Mouse (Mus musculus) CH12.LX (cell line): ENCODE data around the gene Atp6v1g2. TPM values are rescaled to one million over a fixed set of nuclear protein-coding genes. Genes with fewer than 3 reads are reported as not detected.

Experiments used
- DNase-seq: peaks from one replicate; pipeline ENCODE4 v3.0.0-alpha.2; 2013; ENCODE audit errors: extremely low read depth
- H3K27ac ChIP-seq: 2 replicates; pipeline ENCODE4 v1.5.1; 2012; ENCODE audit warnings: low read depth, mild to moderate bottlenecking, control low read depth, moderate library complexity; ENCODE audit not compliant: insufficient read depth
- H3K27me3 ChIP-seq: replicated peaks from 2 replicates; pipeline ENCODE3; 2012; ENCODE audit warnings: inconsistent platforms
- H3K36me3 ChIP-seq, 2 experiments: replicated peaks in 1 of 2; 2 replicates each; pipeline versions ENCODE3 to v1.6.1; 2012; ENCODE audit warnings: inconsistent platforms in 1 of 2, low read length in 1 of 2, mild to moderate bottlenecking in 1 of 2, mixed read lengths in 1 of 2, moderate library complexity in 1 of 2; ENCODE audit not compliant: control insufficient read depth in 1 of 2, insufficient read depth in 1 of 2
- H3K4me1 ChIP-seq, 2 experiments: 2 replicates each; pipeline ENCODE4 v1.6.1; 2012; ENCODE audit warnings: inconsistent platforms in 1 of 2, moderate library complexity in 1 of 2; ENCODE audit not compliant: insufficient read depth in 2 of 2, control insufficient read depth in 1 of 2
- H3K4me2 ChIP-seq: 2 replicates; pipeline ENCODE4 v1.6.1; 2012; ENCODE audit warnings: low read depth, mild to moderate bottlenecking, control low read depth; ENCODE audit not compliant: poor library complexity, insufficient read depth, severe bottlenecking
- H3K4me3 ChIP-seq, 3 experiments: fragments of 150-350 bp in 1 of 3; sonication (generic) in 1 of 3; replicated peaks in 1 of 3; 2 replicates each; pipeline versions ENCODE3 to v1.5.1; 2011 to 2012; ENCODE audit warnings: low read depth in 2 of 3, low read length in 2 of 3, mild to moderate bottlenecking in 2 of 3, moderate library complexity in 2 of 3, control low read depth in 1 of 3, improper control_type of control experiment in 1 of 3, inconsistent platforms in 1 of 3, mixed read lengths in 1 of 3; ENCODE audit not compliant: poor library complexity in 1 of 3
- H3K79me2 ChIP-seq: replicated peaks from 2 replicates; pipeline ENCODE4 v1.6.1; 2012; ENCODE audit warnings: mild to moderate bottlenecking, moderate library complexity; ENCODE audit not compliant: control insufficient read depth, poor library complexity, insufficient read depth, severe bottlenecking; ENCODE audit errors: extremely low read depth
- H3K9ac ChIP-seq: 2 replicates; pipeline ENCODE4 v1.6.1; 2012; ENCODE audit warnings: low read depth, mild to moderate bottlenecking, control low read depth, moderate library complexity; ENCODE audit not compliant: insufficient read depth
- H3K9me3 ChIP-seq: replicated peaks from 2 replicates; pipeline ENCODE3; 2012; ENCODE audit warnings: low read length, inconsistent platforms, mixed read lengths
- BHLHE40 ChIP-seq: IDR thresholded peaks from 2 replicates; pipeline ENCODE4 v1.6.1; 2011; ENCODE audit warnings: mild to moderate bottlenecking, low read depth, low read length, improper control_type of control experiment
- CHD1 ChIP-seq: IDR thresholded peaks from 2 replicates; pipeline ENCODE4 v1.6.1; 2012; ENCODE audit warnings: low read depth, low read length, improper control_type of control experiment, inconsistent platforms
- CHD2 ChIP-seq: IDR thresholded peaks from 2 replicates; pipeline ENCODE4 v1.6.1; 2011; ENCODE audit warnings: low read length, improper control_type of control experiment
- CTCF ChIP-seq, 2 experiments: IDR thresholded peaks in 1 of 2; conservative IDR thresholded peaks in 1 of 2; 2 replicates each; pipeline ENCODE4 v1.5.1; 2011 to 2012; ENCODE audit warnings: low read depth in 2 of 2, low read length in 2 of 2, improper control_type of control experiment in 1 of 2, inconsistent platforms in 1 of 2, mild to moderate bottlenecking in 1 of 2, moderate library complexity in 1 of 2
- E2F4 ChIP-seq: IDR thresholded peaks from 2 replicates; pipeline ENCODE4 v1.6.1; 2011; ENCODE audit warnings: low read depth, low read length, improper control_type of control experiment; ENCODE audit not compliant: insufficient replicate concordance
- ELF1 ChIP-seq: IDR thresholded peaks from 2 replicates; pipeline ENCODE4 v1.6.1; 2014; ENCODE audit warnings: low read depth, mild to moderate bottlenecking, inconsistent platforms, low read length, improper control_type of control experiment
- EP300 ChIP-seq: IDR thresholded peaks from 2 replicates; pipeline ENCODE4 v1.6.1; 2011; ENCODE audit warnings: low read length, improper control_type of control experiment
- GABPA ChIP-seq: IDR thresholded peaks from 2 replicates; pipeline ENCODE4 v1.6.1; 2012; ENCODE audit warnings: low read depth, low read length, improper control_type of control experiment, inconsistent platforms; ENCODE audit not compliant: insufficient replicate concordance
- HCFC1 ChIP-seq: IDR thresholded peaks from 2 replicates; pipeline ENCODE4 v1.6.1; 2012; ENCODE audit warnings: low read depth, mild to moderate bottlenecking, inconsistent platforms, low read length, improper control_type of control experiment
- IRF4 ChIP-seq: IDR thresholded peaks from 2 replicates; pipeline ENCODE4 v1.6.1; 2014; ENCODE audit warnings: low read depth, mild to moderate bottlenecking, inconsistent platforms, low read length, improper control_type of control experiment
- JUN ChIP-seq: IDR thresholded peaks from 2 replicates; pipeline ENCODE4 v1.6.1; 2011; ENCODE audit warnings: low read depth, mild to moderate bottlenecking, low read length, improper control_type of control experiment, moderate library complexity; ENCODE audit not compliant: insufficient read depth
- JUND ChIP-seq: conservative IDR thresholded peaks from 2 replicates; pipeline ENCODE4 v1.6.1; 2011; ENCODE audit warnings: low read depth, low read length, improper control_type of control experiment
- KAT2A ChIP-seq: IDR thresholded peaks from 2 replicates; pipeline ENCODE4 v1.6.1; 2012; ENCODE audit warnings: low read length, improper control_type of control experiment, inconsistent platforms; ENCODE audit not compliant: insufficient replicate concordance
- MAFK ChIP-seq: IDR thresholded peaks from 2 replicates; pipeline ENCODE4 v1.6.1; 2011; ENCODE audit warnings: low read length, improper control_type of control experiment; ENCODE audit not compliant: insufficient replicate concordance
- MAX ChIP-seq: IDR thresholded peaks from 2 replicates; pipeline ENCODE4 v1.6.1; 2011; ENCODE audit warnings: low read length, improper control_type of control experiment
- MAZ ChIP-seq: IDR thresholded peaks from 2 replicates; pipeline ENCODE4 v1.6.1; 2012; ENCODE audit warnings: low read depth, mild to moderate bottlenecking, inconsistent platforms, low read length, improper control_type of control experiment, moderate library complexity
- NELFE ChIP-seq: IDR thresholded peaks from 2 replicates; pipeline ENCODE4 v1.6.1; 2011; ENCODE audit warnings: low read depth, low read length, improper control_type of control experiment
- NRF1 ChIP-seq: IDR thresholded peaks from 2 replicates; pipeline ENCODE4 v1.6.1; 2014; ENCODE audit warnings: low read depth, mild to moderate bottlenecking, inconsistent platforms, low read length, improper control_type of control experiment, moderate library complexity
- PAX5 ChIP-seq: IDR thresholded peaks from 2 replicates; pipeline ENCODE4 v1.6.1; 2012; ENCODE audit warnings: low read length, inconsistent platforms, mixed read lengths
- RAD21 ChIP-seq: IDR thresholded peaks from 2 replicates; pipeline ENCODE4 v1.6.1; 2011; ENCODE audit warnings: low read depth, mild to moderate bottlenecking, low read length, improper control_type of control experiment, moderate library complexity
- RCOR1 ChIP-seq: conservative IDR thresholded peaks from 2 replicates; pipeline ENCODE4 v1.6.1; 2012; ENCODE audit warnings: low read depth, mild to moderate bottlenecking, inconsistent platforms, low read length, improper control_type of control experiment
- SIN3A ChIP-seq: IDR thresholded peaks from 2 replicates; pipeline ENCODE4 v1.6.1; 2012; ENCODE audit warnings: low read length, improper control_type of control experiment, inconsistent platforms
- TBP ChIP-seq: conservative IDR thresholded peaks from 2 replicates; pipeline ENCODE4 v1.6.1; 2011; ENCODE audit warnings: low read depth, low read length, improper control_type of control experiment
- UBTF ChIP-seq: IDR thresholded peaks from 2 replicates; pipeline ENCODE4 v1.6.1; 2012; ENCODE audit warnings: low read depth, mild to moderate bottlenecking, inconsistent platforms, low read length, improper control_type of control experiment, moderate library complexity
- USF1 ChIP-seq: IDR thresholded peaks from 2 replicates; pipeline ENCODE4 v1.6.1; 2014; ENCODE audit warnings: low read depth, mild to moderate bottlenecking, inconsistent platforms, low read length, improper control_type of control experiment
- USF2 ChIP-seq: conservative IDR thresholded peaks from 2 replicates; pipeline ENCODE4 v1.6.1; 2011; ENCODE audit warnings: low read depth, low read length, improper control_type of control experiment
- ZC3H11A ChIP-seq: IDR thresholded peaks from 2 replicates; pipeline ENCODE4 v1.6.1; 2012; ENCODE audit warnings: low read depth, mild to moderate bottlenecking, inconsistent platforms, low read length, improper control_type of control experiment
- ZKSCAN1 ChIP-seq: IDR thresholded peaks from 2 replicates; pipeline ENCODE4 v1.6.1; 2012; ENCODE audit warnings: low read depth, inconsistent platforms, low read length, improper control_type of control experiment, borderline replicate concordance
- ZMIZ1 ChIP-seq: IDR thresholded peaks from 2 replicates; pipeline ENCODE4 v1.6.1; 2012; ENCODE audit warnings: low read depth, mild to moderate bottlenecking, inconsistent platforms, low read length, improper control_type of control experiment
- dilution Hi-C: fragments of 300-500 bp; cut with MboI; formaldehyde crosslinking; loops from 2 replicates; pipeline ENCODE4 v1.14.3; 2020; ENCODE audit warnings: low sequenced_read_pairs; ENCODE audit not compliant: extremely low pct_unique_long_range_greater_than_20kb, extremely low pct_ligation_motif_present
- in situ Hi-C: fragments of 300-500 bp; cut with MboI; formaldehyde crosslinking; loops from 3 replicates; pipeline ENCODE4 v1.14.3; 2019; ENCODE audit warnings: low sequenced_read_pairs, low pct_ligation_motif_present, low pct_unique_long_range_greater_than_20kb, mixed read lengths
- polyA plus RNA-seq: library from polyadenylated mRNA; unstranded; fragments of >175 nt; gene quantifications from 2 replicates; pipeline ENCODE4 v1.2.1, GENCODE M21; 2012; ENCODE audit warnings: low read depth; ENCODE audit not compliant: insufficient read length
- total RNA-seq, 2 experiments: library from RNA; depleted of rRNA; stranded (reverse); fragments of 300-350 nt in 1 of 2; fragments of >200 nt in 1 of 2; gene quantifications; 2 replicates each; pipeline ENCODE4 v1.2.3; 2012 to 2014

Gene Atp6v1g2
- total and polyA plus RNA-seq, 3 experiments, result 0.23 to 1.4 (median 0.76) TPM

DNA sequence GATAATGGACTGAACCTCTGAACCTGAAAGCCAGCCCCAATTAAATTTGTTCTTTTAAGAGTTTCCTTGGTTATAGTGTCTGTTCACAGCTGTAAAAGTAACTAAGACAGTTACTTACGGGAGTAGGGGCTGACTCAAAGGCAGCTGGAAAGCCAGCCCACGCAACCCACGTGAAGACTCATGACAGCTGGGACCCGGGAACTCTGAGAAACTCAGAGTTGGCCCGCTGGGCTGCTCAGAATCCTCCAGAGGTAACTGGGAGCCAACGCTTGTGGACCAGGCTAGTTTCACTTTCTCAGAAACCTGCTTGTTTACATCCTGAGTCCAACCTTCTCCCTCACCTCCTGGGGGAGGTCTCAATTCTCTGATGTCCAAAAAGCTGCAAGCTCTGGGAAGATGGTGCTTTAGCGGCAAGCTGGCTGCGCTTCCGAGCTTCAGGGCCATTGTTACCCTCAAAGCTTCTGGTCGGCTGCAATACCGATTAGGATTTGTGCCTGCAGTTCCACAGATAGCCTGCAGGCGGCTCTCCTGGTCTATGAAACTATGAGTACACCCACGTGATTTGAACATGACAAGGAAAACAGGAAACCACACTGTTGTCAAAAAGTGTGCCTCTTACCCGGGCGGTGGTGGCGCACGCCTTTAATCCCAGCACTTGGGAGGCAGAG lies 24.5 kb downstream of the Atp6v1g2 start (continued):
- TF ChIP-seq USF1, result peak; percentile 91
- peak; percentile 95 for TF ChIP-seq RAD21
- TF ChIP-seq EP300, result peak; percentile 66; the same call in 1 of the 2 replicates
- peak; percentile 73 for TF ChIP-seq MAZ
- peak; percentile 47; the same call in 1 of the 2 replicates for TF ChIP-seq MAFK
- TF ChIP-seq PAX5, result no peak
- TF ChIP-seq KAT2A, result 0 out of 2 replicates have a peak, but pooled peaks have one; percentile 37
- peak; percentile 97 to 99 for TF ChIP-seq CTCF (conservative IDR thresholded peaks at IDR 0.05 in 1 of 2, IDR thresholded peaks at IDR 0.05 in 1 of 2; ENCODE audit: low read depth in 2 of 2, low read length in 2 of 2)
- TF ChIP-seq CHD1, result no peak
- no peak for TF ChIP-seq ZMIZ1
- TF ChIP-seq CHD2, result peak; percentile 50; the same call in 1 of the 2 replicates
- TF ChIP-seq USF2, result peak; percentile 91
- TF ChIP-seq IRF4, result peak; percentile 85; the same call in 1 of the 2 replicates
- TF ChIP-seq SIN3A, result peak; percentile 100
- TF ChIP-seq ZC3H11A, result peak; percentile 75
- TF ChIP-seq RCOR1, result peak; percentile 88
- TF ChIP-seq, all 38 proteins: peak for 29

DNA sequence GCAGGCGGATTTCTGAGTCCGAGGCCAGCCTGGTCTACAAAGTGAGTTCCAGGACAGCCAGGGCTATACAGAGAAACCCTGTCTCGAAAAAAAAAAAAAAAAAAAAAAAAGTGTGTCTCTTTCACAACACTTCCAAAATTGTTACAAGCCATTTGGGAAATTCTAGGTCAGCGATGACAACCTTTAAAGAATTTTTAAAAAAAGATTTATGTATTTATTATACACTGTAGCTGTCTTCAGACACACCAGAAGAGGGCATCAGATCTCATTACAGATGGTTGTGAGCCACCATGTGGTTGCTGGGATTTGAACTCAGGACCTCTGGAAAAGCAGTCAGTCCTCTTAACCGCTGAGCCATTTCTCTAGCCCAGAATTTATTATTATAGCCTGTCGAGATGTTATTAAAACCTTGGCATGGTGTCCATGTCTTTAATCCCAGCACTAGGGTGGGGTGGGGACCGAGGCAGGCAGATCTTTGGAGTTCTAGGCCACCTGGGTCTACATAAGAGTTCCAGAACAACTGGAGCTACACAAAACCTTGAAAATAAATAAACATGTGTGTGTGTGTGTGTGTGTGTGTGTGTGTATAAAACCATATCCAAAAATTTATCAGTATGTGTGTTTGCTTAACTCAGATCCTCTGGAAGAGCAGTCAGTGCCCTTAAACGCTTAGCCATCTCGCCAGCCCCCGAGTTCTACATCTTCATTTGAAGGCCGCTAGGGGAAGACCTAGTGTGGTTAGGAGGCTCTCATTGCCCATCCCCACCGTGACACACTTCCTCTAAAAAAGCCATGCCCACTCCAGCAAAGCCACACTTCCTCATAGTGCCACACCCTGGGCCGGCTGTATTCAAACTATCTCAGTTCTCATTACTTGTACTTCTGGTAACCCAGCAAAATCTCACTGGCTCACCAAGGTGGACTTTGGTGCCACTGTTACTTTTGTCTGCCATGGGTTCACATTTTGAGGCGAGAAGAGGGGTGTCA lies 25.3 kb downstream of the Atp6v1g2 start:
- Histone ChIP-seq H3K4me2 (peak overlapping the region; percentile 53), H3K9ac (peak overlapping the region; percentile 38; the same call in 1 of the 2 replicates), H3K4me1 (peaks cover 15 to 27% of the 10 kb centered on the region in 2 experiments), H3K27ac (peak overlapping the region; percentile 73), H3K9me3 (no peaks in the 10 kb centered on the region), H3K4me3 (peak overlapping the region; percentile 8 to 35 (median 15)), H3K79me2 (peaks cover 4% of the 10 kb centered on the region), H3K27me3 (peaks cover 2% of the 10 kb centered on the region), H3K36me3 (peaks cover 6 to 8% of the 10 kb centered on the region in 2 experiments)
- dilution Hi-C loops, result no loop called here
- DNase-seq, result peak; percentile 100
- in situ Hi-C loops, result no loop called here
- peak; percentile 85 for TF ChIP-seq MAX
- peak; percentile 10; the same call in 1 of the 2 replicates for TF ChIP-seq RCOR1
- TF ChIP-seq IRF4, result peak; percentile 87
- peak; percentile 18 to 80; a peak in 2 of 4 replicates for TF ChIP-seq CTCF (conservative IDR thresholded peaks at IDR 0.05 in 1 of 2, IDR thresholded peaks at IDR 0.05 in 1 of 2; ENCODE audit: low read depth in 2 of 2, low read length in 2 of 2)
- TF ChIP-seq UBTF, result peak; percentile 75; the same call in 1 of the 2 replicates
- TF ChIP-seq JUN, result no peak; the same call in 1 of the 2 replicates
- peak; percentile 84 for TF ChIP-seq NELFE
- 0 out of 2 replicates have a peak, but pooled peaks have one; percentile 55 for TF ChIP-seq KAT2A
- TF ChIP-seq CHD2, result peak; percentile 65
- peak; percentile 83 for TF ChIP-seq HCFC1
- TF ChIP-seq USF2, result no peak
- TF ChIP-seq MAFK, result no peak
- TF ChIP-seq TBP, result peak; percentile 92
- TF ChIP-seq USF1, result no peak; the same call in 1 of the 2 replicates
- peak; percentile 75 for TF ChIP-seq ZMIZ1
- TF ChIP-seq MAZ, result peak; percentile 89
- TF ChIP-seq JUND, result 0 out of 2 replicates have a peak, but pooled peaks have one; percentile 62
- TF ChIP-seq BHLHE40, result peak; percentile 79
- TF ChIP-seq E2F4, result 0 out of 2 replicates have a peak, but pooled peaks have one; percentile 16
- TF ChIP-seq PAX5, result no peak
- TF ChIP-seq RAD21, result no peak; the same call in none of the 2 replicates
- no peak for TF ChIP-seq ZKSCAN1
- no peak; the same call in 1 of the 2 replicates for TF ChIP-seq GABPA
- peak; percentile 50 for TF ChIP-seq NRF1
- no peak for TF ChIP-seq ZC3H11A
- peak; percentile 95 for TF ChIP-seq ELF1
